Mouse (Mus musculus) hindbrain, embryonic 13.5 days (tissue): Measurements from ENCODE around the gene Pcsk4. TPM values are rescaled to one million over a fixed set of nuclear protein-coding genes. Genes with fewer than 3 reads are reported as not detected.

Experiments
- microRNA-seq: library from miRNA; unstranded; fragments of <30 nt; microRNA quantifications from one replicate; pipeline ENCODE4, GENCODE M21; 2016
- polyA plus RNA-seq: library from polyadenylated mRNA; unstranded; fragments of >200 nt; fragmentation: Nextera tagmentation; extraction: Ambion mirVana; gene quantifications from 2 replicates; pipeline ENCODE4 v1.2.1, GENCODE M21; 2015

The Pcsk4 gene
- polyA plus RNA-seq, 1 experiment from 2014 or later: 2.5 TPM

Small RNA genes lying within 50 kb of the gene (microRNA-seq; reads per million reads assigned to microRNA genes)
- gene Mir6911: not detected

Other genes with a start within 250 kb of the Pcsk4 start
- 13.6 and 14.4 TPM in 2 replicates for gene Sbno2, start 223.9 kb downstream of the Pcsk4 start, polyA plus RNA-seq
- gene Stk11, start 213.7 kb downstream of the Pcsk4 start, polyA plus RNA-seq: 16.3 and 18.2 TPM in 2 replicates
- 434 and 449 TPM in 2 replicates for gene Atp5d, start 190.9 kb downstream of the Pcsk4 start, polyA plus RNA-seq
- gene Cbarp, start 188.7 kb downstream of the Pcsk4 start, polyA plus RNA-seq: 57.4 and 59.2 TPM in 2 replicates
- 32.4 and 34.7 TPM in 2 replicates for gene Midn, start 181.2 kb downstream of the Pcsk4 start, polyA plus RNA-seq
- 364 and 409 TPM in 2 replicates for gene Cirbp, start 163.5 kb downstream of the Pcsk4 start, polyA plus RNA-seq
- gene 1600002K03Rik, start 156.6 kb downstream of the Pcsk4 start, polyA plus RNA-seq: 11.9 and 14.1 TPM in 2 replicates
- 18.8 and 21.4 TPM in 2 replicates for gene Efna2, start 150.0 kb downstream of the Pcsk4 start, polyA plus RNA-seq
- gene Mum1, start 103.1 kb downstream of the Pcsk4 start, polyA plus RNA-seq: 47.3 and 49.9 TPM in 2 replicates
- gene Ndufs7, start 80.4 kb downstream of the Pcsk4 start, polyA plus RNA-seq: 253 and 263 TPM in 2 replicates
- 22.3 and 24.9 TPM in 2 replicates for gene Gamt, start 68.5 kb downstream of the Pcsk4 start, polyA plus RNA-seq
- 61.6 and 66.2 TPM in 2 replicates for gene Dazap1, start 68.0 kb downstream of the Pcsk4 start, polyA plus RNA-seq
- 583 and 598 TPM in 2 replicates for gene Rps15, start 37.0 kb downstream of the Pcsk4 start, polyA plus RNA-seq
- 182 and 183 TPM in 2 replicates for gene Apc2, start 33.5 kb downstream of the Pcsk4 start, polyA plus RNA-seq
- gene 2310011J03Rik, start 9.0 kb downstream of the Pcsk4 start, polyA plus RNA-seq: 28.5 and 29.1 TPM in 2 replicates
- gene Reep6, start 455 bp upstream of the Pcsk4 start, polyA plus RNA-seq: 3.1 and 3.5 TPM in 2 replicates
- 0.42 and 0.66 TPM in 2 replicates for gene Adamtsl5, start 18.9 kb upstream of the Pcsk4 start, polyA plus RNA-seq
- 1.2 and 1.7 TPM in 2 replicates for gene Plk5, start 27.0 kb upstream of the Pcsk4 start, polyA plus RNA-seq
- 14.8 and 16.5 TPM in 2 replicates for gene Mex3d, start 58.2 kb upstream of the Pcsk4 start, polyA plus RNA-seq
- gene Mbd3, start 70.1 kb upstream of the Pcsk4 start, polyA plus RNA-seq: 230 TPM in 2 replicates
- 575 and 577 TPM in 2 replicates for gene Uqcr11, start 77.3 kb upstream of the Pcsk4 start, polyA plus RNA-seq
- gene Tcf3, start 104.1 kb upstream of the Pcsk4 start, polyA plus RNA-seq: 60.9 and 62.5 TPM in 2 replicates
- 2.1 and 2.5 TPM in 2 replicates for gene Onecut3, start 165.3 kb upstream of the Pcsk4 start, polyA plus RNA-seq
- gene Atp8b3, start 209.6 kb upstream of the Pcsk4 start, polyA plus RNA-seq: 1.2 and 1.3 TPM in 2 replicates
- gene Rexo1, start 232.1 kb upstream of the Pcsk4 start, polyA plus RNA-seq: 28.8 and 31.3 TPM in 2 replicates
- gene Klf16, start 247.8 kb upstream of the Pcsk4 start, polyA plus RNA-seq: 4.6 and 4.9 TPM in 2 replicates